Mouse (Mus musculus): ENCODE results near the gene Dgcr6. TPM values are rescaled to one million over a fixed set of nuclear protein-coding genes. Genes with fewer than 3 reads are reported as not detected.

Gene Dgcr6
- polyA plus RNA-seq, 1 experiment from 2014 or later, result 167 TPM

GRCm38 (mm10) chr16:18074611-18075010 lies 22.0 kb downstream of the Dgcr6 start:
- Histone ChIP-seq H3K27me3 (ENCODE audit: insufficient read depth, poor library complexity, severe bottlenecking) (no peaks in the 10 kb centered on the region), H3K9me3 (no peaks in the 10 kb centered on the region), H3K4me3 (no peak overlapping the region), H3K27ac (no peak overlapping the region), H3K4me1 (replicated peaks) (0 out of 2 replicates have a peak, but pooled peaks cover 3% of the 10 kb centered on the region), H3K36me3 (peaks cover 63% of the 10 kb centered on the region)
- DNase-seq (ENCODE audit: low spot score), result no peak
- 94% methylated on average over 5 of the region's 5 CpGs for WGBS

- no peaks in the 10 kb centered on the region for H3K27me3 ChIP-seq (ENCODE audit: insufficient read depth, poor library complexity, severe bottlenecking)
- 0 out of 2 replicates have a peak, but pooled peaks cover 3% of the 10 kb centered on the region for H3K4me1 ChIP-seq (replicated peaks)
- H3K4me3 ChIP-seq, result no peak overlapping the region
- no peak overlapping the region for H3K27ac ChIP-seq
- H3K9me3 ChIP-seq, result no peaks in the 10 kb centered on the region
- peaks cover 57% of the 10 kb centered on the region for H3K36me3 ChIP-seq
- 80% methylated on average over 3 of the region's 3 CpGs for WGBS
- DNase-seq (ENCODE audit: low spot score), result no peak
These were observed 22.5 kb downstream of the Dgcr6 start for GRCm38 (mm10) chr16:18075201-18075600.

DNA sequence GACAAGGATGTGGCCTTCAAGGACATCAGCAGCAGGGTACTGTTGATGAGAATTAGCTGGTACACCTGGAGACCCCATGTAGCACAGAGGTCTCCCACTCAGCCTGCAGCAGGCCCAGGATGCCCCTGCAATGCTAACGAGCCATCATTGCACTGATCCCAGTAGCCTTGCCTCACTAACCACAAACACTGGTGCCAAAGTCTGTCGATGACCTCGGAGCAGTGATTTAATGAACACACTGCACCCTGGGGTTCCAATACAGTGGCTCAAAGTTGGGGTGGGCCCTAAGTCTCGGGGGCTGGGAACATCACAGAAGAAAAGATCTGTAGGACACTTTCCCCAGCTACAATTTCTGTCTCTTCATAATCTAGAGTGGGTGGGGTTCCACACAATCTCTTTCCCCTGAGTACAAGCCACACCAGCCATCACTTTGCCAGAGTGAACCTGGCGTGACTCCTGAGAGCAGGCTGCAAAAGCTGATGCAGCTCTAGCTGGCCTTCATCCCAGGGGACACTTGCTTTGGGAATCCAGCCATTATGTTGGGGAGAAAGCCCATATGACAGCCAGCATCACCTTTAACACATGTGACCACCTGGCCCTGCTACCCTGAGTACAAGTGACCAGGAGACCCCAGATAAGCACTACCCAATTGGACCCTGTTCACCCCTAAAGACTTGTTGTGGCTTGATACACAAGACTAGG lies 25.8 kb downstream of the Dgcr6 start:
- DNase-seq (ENCODE audit: low spot score), result no peak
- H3K9me3 ChIP-seq, result no peaks in the 10 kb centered on the region
- H3K4me1 ChIP-seq (replicated peaks), result 0 out of 2 replicates have a peak, but pooled peaks cover 2% of the 10 kb centered on the region
- no peak overlapping the region for H3K4me3 ChIP-seq
- WGBS, result 88% methylated on average over 5 of the region's 5 CpGs
- H3K27ac ChIP-seq, result no peak overlapping the region
- H3K27me3 ChIP-seq (ENCODE audit: insufficient read depth, poor library complexity, severe bottlenecking), result no peaks in the 10 kb centered on the region
- peaks cover 30% of the 10 kb centered on the region; the same call in 1 of the 2 replicates for H3K36me3 ChIP-seq

GRCm38 (mm10) chr16:18079300-18079699 lies 26.6 kb downstream of the Dgcr6 start:
- no peaks in the 10 kb centered on the region for H3K27me3 ChIP-seq (ENCODE audit: insufficient read depth, poor library complexity, severe bottlenecking)
- 0 out of 2 replicates have a peak, but pooled peaks cover 2% of the 10 kb centered on the region for H3K4me1 ChIP-seq (replicated peaks)
- H3K9me3 ChIP-seq, result no peaks in the 10 kb centered on the region
- DNase-seq (ENCODE audit: low spot score), result no peak
- 0 out of 2 replicates have a peak, but pooled peaks cover 23% of the 10 kb centered on the region for H3K36me3 ChIP-seq
- H3K4me3 ChIP-seq, result no peak overlapping the region
- 93% methylated on average over 2 of the region's 2 CpGs for WGBS
- no peak overlapping the region for H3K27ac ChIP-seq

DNA sequence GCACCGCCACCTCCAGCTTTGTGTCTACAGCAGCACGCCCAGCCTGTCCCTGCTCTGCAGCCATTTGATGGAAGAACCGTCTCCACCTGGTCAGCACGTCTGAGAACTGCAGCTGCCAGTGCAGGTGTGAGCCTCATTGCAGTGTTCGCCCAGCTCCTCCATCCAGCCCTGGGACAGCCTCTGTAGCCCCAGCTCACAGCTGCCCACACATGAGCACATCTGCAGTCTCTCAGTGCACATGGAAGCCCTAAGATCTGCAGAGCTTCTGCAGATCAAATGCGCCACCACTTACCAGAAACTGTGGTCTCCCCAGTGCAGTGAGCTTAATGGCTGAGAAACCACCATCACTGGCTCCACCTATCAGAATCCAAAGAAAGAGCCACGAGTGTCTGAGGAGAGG lies 27.5 kb downstream of the Dgcr6 start:
- Histone ChIP-seq H3K4me1 (replicated peaks) (0 out of 2 replicates have a peak, but pooled peaks cover 2% of the 10 kb centered on the region), H3K27ac (no peak overlapping the region), H3K4me3 (no peak overlapping the region), H3K9me3 (no peaks in the 10 kb centered on the region), H3K36me3 (0 out of 2 replicates have a peak, but pooled peaks cover 21% of the 10 kb centered on the region), H3K27me3 (ENCODE audit: insufficient read depth, poor library complexity, severe bottlenecking) (no peaks in the 10 kb centered on the region)
- WGBS, result 86% methylated on average over 7 of the region's 7 CpGs
- DNase-seq (ENCODE audit: low spot score), result no peak

DNA sequence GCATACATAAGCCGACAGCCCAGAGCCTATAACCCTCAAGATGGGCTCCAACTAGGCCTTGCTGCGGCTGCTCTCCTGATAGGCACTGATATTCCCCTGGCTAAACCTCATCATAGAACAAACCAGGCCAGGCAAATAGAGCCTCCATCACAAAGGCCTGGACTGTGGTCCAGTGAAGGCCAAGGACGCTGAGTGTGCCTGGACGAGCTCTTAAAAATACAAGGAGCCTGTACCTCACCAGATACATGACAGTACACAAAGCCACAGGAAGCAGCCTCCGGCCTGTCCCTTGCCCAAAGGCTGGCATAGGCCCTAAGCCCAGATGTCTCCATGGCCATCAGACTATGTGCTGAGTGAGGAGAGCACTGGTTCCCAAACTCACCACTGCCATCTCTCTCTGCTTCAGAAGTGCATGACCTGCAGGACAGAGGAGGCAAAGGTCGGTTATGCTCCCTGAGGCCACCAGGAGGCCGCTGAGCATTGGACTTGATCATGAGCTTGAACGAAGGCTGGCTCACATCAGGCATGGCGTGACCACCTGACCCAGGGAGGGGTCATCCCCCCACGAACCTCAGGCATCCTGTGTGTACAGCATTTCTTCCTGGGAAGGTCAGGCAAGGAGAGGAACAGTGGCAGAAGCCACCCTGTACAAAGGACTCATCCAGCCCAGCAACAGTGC lies 28.6 kb downstream of the Dgcr6 start:
- WGBS, result 81% methylated on average over 10 of the region's 10 CpGs
- Histone ChIP-seq H3K27me3 (ENCODE audit: insufficient read depth, poor library complexity, severe bottlenecking) (no peaks in the 10 kb centered on the region), H3K4me1 (replicated peaks) (0 out of 2 replicates have a peak, but pooled peaks cover 2% of the 10 kb centered on the region), H3K36me3 (0 out of 2 replicates have a peak, but pooled peaks cover 16% of the 10 kb centered on the region), H3K9me3 (no peaks in the 10 kb centered on the region), H3K4me3 (no peak overlapping the region), H3K27ac (no peak overlapping the region)
- DNase-seq (ENCODE audit: low spot score), result no peak

GRCm38 (mm10) chr16:18082291-18082690 lies 29.6 kb downstream of the Dgcr6 start:
- Histone ChIP-seq H3K36me3 (0 out of 2 replicates have a peak, but pooled peaks cover 6% of the 10 kb centered on the region), H3K4me1 (replicated peaks) (peaks cover 5% of the 10 kb centered on the region; the same call in 1 of the 2 replicates), H3K9me3 (no peaks in the 10 kb centered on the region), H3K27ac (no peak overlapping the region), H3K27me3 (ENCODE audit: insufficient read depth, poor library complexity, severe bottlenecking) (peaks cover 2% of the 10 kb centered on the region), H3K4me3 (no peak overlapping the region)
- WGBS, result 94% methylated on average over 1 of the region's 1 CpGs
- no peak for DNase-seq (ENCODE audit: low spot score)

GRCm38 (mm10) chr16:18083231-18083951 lies 30.7 kb downstream of the Dgcr6 start:
- H3K36me3 ChIP-seq, result 0 out of 2 replicates have a peak, but pooled peaks cover 6% of the 10 kb centered on the region
- H3K9me3 ChIP-seq, result no peaks in the 10 kb centered on the region
- no peak overlapping the region for H3K4me3 ChIP-seq
- peaks cover 11% of the 10 kb centered on the region for H3K27me3 ChIP-seq (ENCODE audit: insufficient read depth, poor library complexity, severe bottlenecking)
- no peak for DNase-seq (ENCODE audit: low spot score)
- WGBS, result 83% methylated on average over 18 of the region's 18 CpGs
- no peak overlapping the region; the same call in 1 of the 2 replicates for H3K27ac ChIP-seq
- H3K4me1 ChIP-seq (replicated peaks), result peaks cover 16% of the 10 kb centered on the region

GRCm38 (mm10) chr16:18084262-18084661 lies 31.6 kb downstream of the Dgcr6 start:
- H3K4me1 ChIP-seq (replicated peaks), result peaks cover 24% of the 10 kb centered on the region
- H3K27me3 ChIP-seq (ENCODE audit: insufficient read depth, poor library complexity, severe bottlenecking), result peaks cover 11% of the 10 kb centered on the region
- no peaks in the 10 kb centered on the region for H3K9me3 ChIP-seq
- DNase-seq (ENCODE audit: low spot score), result no peak
- no peak overlapping the region for H3K27ac ChIP-seq
- H3K36me3 ChIP-seq, result 0 out of 2 replicates have a peak, but pooled peaks cover 6% of the 10 kb centered on the region
- 90% methylated on average over 7 of the region's 7 CpGs for WGBS
- H3K4me3 ChIP-seq, result no peak overlapping the region

DNA sequence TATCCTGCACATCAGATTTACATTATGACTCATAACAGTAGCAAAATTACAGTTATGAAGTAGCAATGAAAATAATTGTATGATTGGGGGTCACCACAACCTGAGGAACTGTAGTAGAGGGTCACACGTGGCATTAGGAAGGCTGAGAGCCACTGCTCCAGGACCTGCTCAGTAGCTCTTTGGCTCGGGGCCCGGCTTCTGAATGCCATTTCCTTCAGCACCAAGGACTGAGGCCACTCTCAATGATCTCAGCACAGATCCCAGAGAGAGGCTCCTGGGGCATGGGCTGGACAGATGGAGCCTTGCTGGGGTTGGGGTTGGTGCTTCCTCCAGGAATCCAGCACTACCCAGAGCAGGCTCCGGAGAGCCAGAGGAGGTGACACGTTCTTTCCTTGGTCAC lies 34.4 kb downstream of the Dgcr6 start:
- H3K27ac ChIP-seq, result no peak overlapping the region
- no peaks in the 10 kb centered on the region for H3K9me3 ChIP-seq
- no peak overlapping the region for H3K4me3 ChIP-seq
- 93% methylated on average over 5 of the region's 5 CpGs for WGBS
- peaks cover 11% of the 10 kb centered on the region for H3K27me3 ChIP-seq (ENCODE audit: insufficient read depth, poor library complexity, severe bottlenecking)
- H3K36me3 ChIP-seq, result no peaks in the 10 kb centered on the region
- DNase-seq (ENCODE audit: low spot score), result no peak
- H3K4me1 ChIP-seq (replicated peaks), result peaks cover 36% of the 10 kb centered on the region

DNA sequence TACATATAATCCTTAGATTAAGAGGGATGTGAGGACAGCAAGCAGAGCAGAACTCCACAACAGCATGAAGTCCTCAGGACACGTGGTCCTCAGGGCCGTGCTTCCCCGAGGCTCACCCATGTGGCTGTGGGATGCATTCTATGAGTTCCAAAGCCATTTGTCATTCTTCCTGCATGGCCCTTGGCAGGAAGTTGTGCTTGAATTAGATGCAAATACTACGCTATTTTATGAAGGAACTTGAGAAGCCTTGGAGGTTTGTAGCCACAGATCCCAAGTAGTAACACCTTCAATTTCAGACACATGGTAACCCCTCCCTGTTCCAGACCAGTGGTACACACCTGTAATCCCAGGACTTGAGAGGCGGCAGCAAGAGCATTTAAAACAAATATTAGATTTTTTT lies 43.7 kb downstream of the Dgcr6 start:
- Histone ChIP-seq H3K4me1 (replicated peaks) (no peaks in the 10 kb centered on the region), H3K27ac (no peak overlapping the region), H3K4me3 (no peak overlapping the region), H3K9me3 (no peaks in the 10 kb centered on the region; the same call in 1 of the 2 replicates), H3K27me3 (ENCODE audit: insufficient read depth, poor library complexity, severe bottlenecking) (no peaks in the 10 kb centered on the region), H3K36me3 (no peaks in the 10 kb centered on the region)
- 73% methylated on average over 5 of the region's 5 CpGs for WGBS
- no peak for DNase-seq (ENCODE audit: low spot score)

DNA sequence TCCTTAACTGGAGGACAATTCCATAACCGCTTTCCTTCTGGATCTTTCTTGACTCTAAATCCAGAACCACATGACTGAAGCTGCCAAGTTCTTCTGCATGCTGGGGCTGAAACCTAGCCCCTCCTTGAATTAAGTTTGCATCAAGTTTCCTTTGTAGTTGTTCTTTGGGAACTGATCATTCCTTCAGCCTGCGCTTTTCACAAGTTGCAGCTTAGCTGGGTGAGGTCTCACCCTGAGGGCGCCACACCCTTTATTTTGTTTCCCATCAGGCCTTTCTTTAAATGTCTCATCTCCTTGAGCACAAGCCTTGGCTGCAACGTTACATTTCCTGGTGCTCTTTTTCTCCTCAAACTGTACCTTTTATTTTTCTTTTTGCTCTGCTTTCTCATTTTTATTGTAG lies 50.2 kb downstream of the Dgcr6 start:
- H3K9me3 ChIP-seq, result no peaks in the 10 kb centered on the region
- H3K27ac ChIP-seq, result no peak overlapping the region
- H3K27me3 ChIP-seq (ENCODE audit: insufficient read depth, poor library complexity, severe bottlenecking), result no peaks in the 10 kb centered on the region
- 0 out of 2 replicates have a peak, but pooled peaks cover 5% of the 10 kb centered on the region for H3K4me1 ChIP-seq (replicated peaks)
- no peak for DNase-seq (ENCODE audit: low spot score)
- H3K36me3 ChIP-seq, result no peaks in the 10 kb centered on the region
- WGBS, result 77% methylated on average over 4 of the region's 4 CpGs
- no peak overlapping the region for H3K4me3 ChIP-seq
